Mouse (Mus musculus) retina, postnatal 7 days (tissue): ENCODE measurements around the gene Hnf1a.

Experiments used
- DNase-seq: peaks from one replicate; pipeline ENCODE4 v3.0.0-alpha.2; 2012; ENCODE audit warnings: low read depth, low spot score

Hnf1a gene

GRCm38 (mm10) chr5:114979250-114980121 lies 8.6 kb upstream of the Hnf1a start:
- DNase-seq: peak; percentile 61

- DNase-seq: no peak
Measured at GRCm38 (mm10) chr5:114978888-114979249, 8.0 kb upstream of the Hnf1a start.

- no peak for DNase-seq
Measured at GRCm38 (mm10) chr5:114978473-114978872, 7.6 kb upstream of the Hnf1a start.

- DNase-seq: no peak
Measured at GRCm38 (mm10) chr5:114976935-114977334, 6.0 kb upstream of the Hnf1a start.

GRCm38 (mm10) chr5:114973131-114973530 lies 2.2 kb upstream of the Hnf1a start:
- DNase-seq: no peak

GRCm38 (mm10) chr5:114972201-114972600 lies 1.3 kb upstream of the Hnf1a start:
- DNase-seq: no peak

- DNase-seq: no peak
Measured at GRCm38 (mm10) chr5:114969609-114970215, 1.2 kb downstream of the Hnf1a start.

- DNase-seq: no peak
Measured at GRCm38 (mm10) chr5:114969064-114969463, 1.8 kb downstream of the Hnf1a start.

GRCm38 (mm10) chr5:114968651-114969050 lies 2.2 kb downstream of the Hnf1a start:
- no peak for DNase-seq

- DNase-seq: no peak
Measured at GRCm38 (mm10) chr5:114967523-114968268, 3.2 kb downstream of the Hnf1a start.

GRCm38 (mm10) chr5:114964967-114965898 lies 5.7 kb downstream of the Hnf1a start:
- DNase-seq: no peak

- no peak for DNase-seq
Measured at GRCm38 (mm10) chr5:114964315-114964966, 6.5 kb downstream of the Hnf1a start.

GRCm38 (mm10) chr5:114961590-114962360 lies 9.1 kb downstream of the Hnf1a start:
- DNase-seq: no peak

GRCm38 (mm10) chr5:114958069-114958468 lies 12.8 kb downstream of the Hnf1a start:
- no peak for DNase-seq

- DNase-seq: no peak
Measured at GRCm38 (mm10) chr5:114953326-114953725, 17.6 kb downstream of the Hnf1a start.

GRCm38 (mm10) chr5:114951279-114951880 lies 19.5 kb downstream of the Hnf1a start:
- DNase-seq: no peak

GRCm38 (mm10) chr5:114950669-114951068 lies 20.2 kb downstream of the Hnf1a start:
- no peak for DNase-seq

GRCm38 (mm10) chr5:114949812-114950211 lies 21.1 kb downstream of the Hnf1a start:
- DNase-seq: no peak

GRCm38 (mm10) chr5:114949316-114949715 lies 21.6 kb downstream of the Hnf1a start:
- peak; percentile 33 for DNase-seq

- DNase-seq: no peak
Measured at GRCm38 (mm10) chr5:114948891-114949290, 22.0 kb downstream of the Hnf1a start.
